Mouse (Mus musculus) ES-Bruce4 (cell line): ENCODE results near the gene Triobp. TPM values are rescaled to one million over a fixed set of nuclear protein-coding genes. Genes with fewer than 3 reads are reported as not detected.

Experiments
- H3K27ac ChIP-seq: 2 replicates; pipeline ENCODE4 v1.5.1; 2012; ENCODE audit warnings: low read length, inconsistent platforms; ENCODE audit not compliant: insufficient read depth
- H3K27me3 ChIP-seq: 2 replicates; pipeline ENCODE4 v1.6.1; 2012; ENCODE audit warnings: mild to moderate bottlenecking, low read length, inconsistent platforms; ENCODE audit not compliant: control insufficient read depth, poor library complexity, insufficient read depth, severe bottlenecking
- H3K36me3 ChIP-seq: 2 replicates; pipeline ENCODE4 v1.6.1; 2012; ENCODE audit warnings: inconsistent platforms, mild to moderate bottlenecking, low read length, moderate library complexity; ENCODE audit not compliant: control insufficient read depth, poor library complexity, insufficient read depth, severe bottlenecking
- H3K4me1 ChIP-seq: one replicate; pipeline ENCODE4 v1.8.1; 2011; ENCODE audit warnings: low read length; ENCODE audit not compliant: control insufficient read depth, insufficient read depth
- H3K4me3 ChIP-seq: 2 replicates; pipeline ENCODE4 v1.5.1; 2011; ENCODE audit warnings: low read depth, mild to moderate bottlenecking, low read length
- H3K9ac ChIP-seq: 2 replicates; pipeline ENCODE4 v1.6.1; 2012; ENCODE audit warnings: low read depth, mild to moderate bottlenecking, inconsistent platforms; ENCODE audit not compliant: poor library complexity, severe bottlenecking
- H3K9me3 ChIP-seq: replicated peaks from 2 replicates; pipeline ENCODE4 v1.6.1; 2012; ENCODE audit warnings: mild to moderate bottlenecking, low read length, inconsistent platforms; ENCODE audit not compliant: control insufficient read depth, poor library complexity, insufficient read depth, severe bottlenecking
- CTCF ChIP-seq: IDR thresholded peaks from one replicate; pipeline ENCODE4 v1.8.1; 2011; ENCODE audit warnings: low read depth, low read length
- EP300 ChIP-seq: IDR thresholded peaks from 2 replicates; pipeline ENCODE4 v1.6.1; 2011; ENCODE audit warnings: low read depth, low read length; ENCODE audit not compliant: insufficient read depth
- POLR2A ChIP-seq: IDR thresholded peaks from one replicate; pipeline ENCODE4 v1.8.1; 2011; ENCODE audit warnings: low read length; ENCODE audit not compliant: insufficient read depth
- polyA plus RNA-seq: library from polyadenylated mRNA; stranded (reverse); fragments of >200 nt; gene quantifications from 2 replicates; pipeline ENCODE4 v1.2.4, GENCODE M21; 2011; ENCODE audit warnings: low read depth; ENCODE audit not compliant: missing spikeins, insufficient read depth, insufficient read length

Gene Triobp
- polyA plus RNA-seq, 1 experiment, result 49.5 TPM

DNA sequence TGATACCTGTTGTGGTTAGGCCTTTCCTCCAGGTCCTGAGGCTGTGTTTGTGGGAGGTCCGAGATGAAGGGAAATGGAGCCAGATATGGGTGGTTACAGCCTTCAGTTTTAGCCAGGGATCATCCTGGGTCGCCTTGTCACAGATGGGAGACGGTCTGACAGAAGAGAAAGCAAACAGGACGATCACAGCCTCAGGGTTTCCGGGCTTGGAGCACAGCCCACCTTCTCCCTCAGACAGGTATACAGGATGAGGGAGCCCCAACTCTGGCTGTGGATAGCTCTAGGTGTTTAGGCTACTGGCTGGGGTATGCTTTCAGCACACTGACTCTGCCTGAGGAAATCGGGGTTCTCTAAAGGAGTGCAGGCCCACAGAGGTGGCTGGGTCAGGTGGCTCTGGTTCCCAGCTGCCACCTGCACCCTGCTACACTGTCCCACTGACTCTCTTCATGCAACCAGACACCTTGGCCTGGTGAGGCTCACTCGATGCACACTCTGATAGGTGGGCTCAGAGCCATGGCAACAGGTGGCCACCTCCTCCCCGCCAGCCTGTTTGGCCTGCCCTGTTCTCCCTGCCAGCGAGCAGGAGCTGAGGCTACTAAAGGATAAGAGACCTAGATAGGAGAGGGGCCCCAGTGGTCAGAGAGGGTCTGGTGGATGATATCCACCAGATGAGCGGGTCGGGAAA, 39.2 kb downstream of the Triobp start:
- Histone ChIP-seq H3K27me3 (no peaks in the 10 kb centered on the region), H3K27ac (no peak overlapping the region), H3K4me3 (no peak overlapping the region), H3K4me1 (peaks cover 2% of the 10 kb centered on the region), H3K9me3 (no peaks in the 10 kb centered on the region), H3K9ac (no peak overlapping the region), H3K36me3 (no peaks in the 10 kb centered on the region)
- TF ChIP-seq POLR2A (no peak), CTCF (no peak), EP300 (no peak)

DNA sequence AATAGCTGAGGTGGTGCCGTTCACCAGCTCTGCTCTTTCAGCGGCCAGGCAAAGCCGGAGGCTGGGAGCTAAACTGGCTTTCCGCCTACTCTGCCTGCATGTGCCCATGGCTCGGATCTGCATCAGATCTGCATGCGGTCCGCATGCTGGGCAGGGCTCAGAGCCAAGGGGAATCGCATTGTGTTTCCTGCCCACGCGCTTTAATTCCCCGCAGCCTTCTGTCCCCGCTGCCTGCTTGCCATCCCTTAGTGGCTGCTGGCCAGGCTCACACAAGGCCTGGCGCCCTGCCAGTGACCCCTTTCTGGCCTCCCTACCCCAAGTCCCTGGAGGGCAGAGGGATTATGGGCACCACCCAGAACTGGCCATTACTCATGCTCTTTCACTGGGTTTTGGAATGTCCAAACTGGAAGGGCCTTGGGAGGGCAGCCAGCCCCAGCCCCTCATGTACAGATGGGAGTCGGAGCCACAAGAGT, 41.0 kb downstream of the Triobp start:
- Histone ChIP-seq H3K9ac (no peak overlapping the region), H3K27me3 (no peaks in the 10 kb centered on the region), H3K36me3 (no peaks in the 10 kb centered on the region), H3K4me1 (peaks cover 2% of the 10 kb centered on the region), H3K9me3 (no peaks in the 10 kb centered on the region), H3K27ac (no peak overlapping the region), H3K4me3 (no peak overlapping the region)
- TF ChIP-seq POLR2A (no peak), CTCF (no peak), EP300 (no peak)

DNA sequence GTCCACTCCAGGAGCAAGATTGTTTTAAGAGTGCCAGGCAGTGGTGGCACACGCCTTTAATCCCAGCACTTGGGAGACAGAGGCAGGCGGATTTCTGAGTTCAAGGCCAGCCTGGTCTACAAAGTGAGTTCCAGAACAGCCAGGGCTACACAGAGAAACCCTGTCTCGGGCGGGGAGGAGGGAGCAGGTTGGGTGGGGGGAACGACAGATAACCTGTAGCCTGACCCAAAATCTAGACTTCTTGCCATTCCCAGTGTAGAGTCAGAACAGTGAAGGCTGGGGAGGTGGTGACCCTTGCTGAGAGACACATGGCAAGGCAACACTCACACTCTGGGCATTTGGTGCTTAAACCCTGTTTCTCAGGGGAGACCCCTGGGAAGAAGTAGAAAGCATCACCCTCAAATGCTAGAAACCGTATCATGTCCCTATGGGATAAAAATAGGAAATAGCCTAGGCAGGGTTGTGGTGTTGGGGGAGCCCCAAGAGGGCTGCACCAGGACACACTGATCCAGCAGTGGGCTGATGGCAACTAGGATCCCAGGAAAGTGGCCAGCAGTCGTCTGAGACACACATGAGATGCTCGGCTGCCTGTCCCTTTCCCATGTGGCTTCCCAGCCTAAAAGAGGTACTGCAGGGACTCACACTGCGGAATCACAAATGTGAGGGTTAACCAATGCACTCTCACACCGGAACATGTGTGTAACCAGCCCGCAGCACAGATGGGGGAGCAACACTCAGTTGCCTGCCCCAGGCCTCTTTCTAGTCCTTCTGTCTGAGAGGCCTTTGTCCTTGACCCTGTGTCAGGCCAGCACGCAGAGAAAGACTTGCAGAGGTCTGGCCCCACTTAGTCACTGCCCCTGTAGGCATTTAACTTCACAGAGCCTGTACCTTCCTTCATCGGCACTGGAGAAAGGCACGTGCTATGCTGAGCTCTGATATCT, 41.9 kb downstream of the Triobp start:
- Histone ChIP-seq H3K27ac (no peak overlapping the region), H3K4me3 (no peak overlapping the region), H3K27me3 (no peaks in the 10 kb centered on the region), H3K36me3 (peaks cover 6% of the 10 kb centered on the region; the same call in 1 of the 2 replicates), H3K9me3 (no peaks in the 10 kb centered on the region), H3K9ac (no peak overlapping the region), H3K4me1 (peaks cover under 1% of the 10 kb centered on the region)
- TF ChIP-seq EP300 (no peak), POLR2A (no peak), CTCF (no peak)

DNA sequence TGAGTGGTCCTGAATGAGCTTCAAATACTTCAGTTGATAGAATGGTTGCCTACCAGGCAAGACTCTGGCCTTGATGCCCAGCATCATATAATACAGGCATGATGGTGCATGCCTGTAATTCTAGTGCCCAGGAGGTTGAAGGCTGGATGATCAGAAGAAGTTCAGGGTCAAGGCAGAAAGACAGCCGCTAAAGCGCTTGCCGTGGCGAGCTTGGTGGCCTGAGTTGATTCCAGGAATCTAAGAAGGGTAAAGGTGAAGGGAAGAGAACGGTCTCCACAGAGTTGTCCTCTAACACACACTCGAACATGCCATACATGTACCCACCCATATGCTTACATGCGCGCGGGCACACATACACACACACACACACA, 42.6 kb downstream of the Triobp start:
- no peaks in the 10 kb centered on the region for H3K27me3 ChIP-seq
- H3K36me3 ChIP-seq, result peaks cover 6% of the 10 kb centered on the region; the same call in 1 of the 2 replicates
- no peaks in the 10 kb centered on the region for H3K9me3 ChIP-seq
- no peaks in the 10 kb centered on the region for H3K4me1 ChIP-seq
- TF ChIP-seq POLR2A, result no peak
- TF ChIP-seq CTCF, result no peak
- TF ChIP-seq EP300, result no peak
- no peak overlapping the region for H3K4me3 ChIP-seq
- H3K27ac ChIP-seq, result no peak overlapping the region
- no peak overlapping the region for H3K9ac ChIP-seq

DNA sequence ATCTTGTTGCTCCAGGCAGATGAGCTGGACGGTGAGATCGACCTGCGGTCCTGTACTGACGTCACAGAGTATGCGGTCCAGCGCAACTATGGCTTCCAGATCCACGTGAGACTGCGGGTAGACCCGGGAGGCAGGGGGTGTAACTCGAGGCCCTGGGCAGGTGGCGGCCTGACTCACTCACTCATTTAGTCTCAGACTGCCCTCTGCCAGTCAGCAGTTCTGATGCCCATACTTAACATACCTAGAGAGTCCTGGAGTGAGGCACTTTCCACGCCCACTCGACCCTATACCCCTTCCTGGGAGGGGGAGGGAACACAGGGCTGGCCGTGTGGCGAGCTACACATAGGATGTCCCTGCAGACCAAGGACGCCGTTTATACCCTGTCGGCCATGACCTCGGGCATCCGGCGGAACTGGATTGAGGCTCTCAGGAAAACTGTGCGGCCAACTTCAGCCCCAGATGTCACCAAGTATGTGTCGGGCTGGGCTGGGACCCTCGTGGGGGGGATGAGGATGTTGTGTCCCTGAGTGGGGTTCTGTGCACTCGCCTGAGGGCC, 43.5 kb downstream of the Triobp start:
- H3K27ac ChIP-seq, result no peak overlapping the region
- TF ChIP-seq EP300 (no peak), CTCF (no peak), POLR2A (no peak)
- no peaks in the 10 kb centered on the region for H3K9me3 ChIP-seq
- H3K36me3 ChIP-seq, result peaks cover 6% of the 10 kb centered on the region; the same call in 1 of the 2 replicates
- H3K9ac ChIP-seq, result no peak overlapping the region
- H3K27me3 ChIP-seq, result no peaks in the 10 kb centered on the region
- no peaks in the 10 kb centered on the region for H3K4me1 ChIP-seq
- H3K4me3 ChIP-seq, result no peak overlapping the region

DNA sequence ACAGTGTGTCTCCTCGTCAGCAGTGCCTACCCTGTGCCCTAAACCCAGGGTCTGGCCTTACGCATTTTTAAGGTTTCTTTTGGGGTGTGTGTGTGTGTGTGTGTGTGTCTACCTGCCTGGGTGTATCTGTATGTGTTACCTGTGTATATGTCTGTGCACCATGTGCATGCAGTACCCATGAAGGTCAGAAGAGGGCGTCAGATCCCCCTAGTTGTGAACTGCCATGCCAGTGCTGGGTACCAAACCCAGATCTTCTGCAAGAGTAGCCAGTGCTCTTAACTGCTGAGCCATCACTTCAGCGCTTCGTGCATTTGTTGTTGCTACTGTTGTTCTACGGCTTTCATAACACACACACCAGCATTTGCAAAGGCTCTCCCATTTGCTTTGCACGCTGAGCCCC, 44.7 kb downstream of the Triobp start:
- no peak overlapping the region for H3K9ac ChIP-seq
- no peaks in the 10 kb centered on the region for H3K9me3 ChIP-seq
- peaks cover 6% of the 10 kb centered on the region; the same call in 1 of the 2 replicates for H3K36me3 ChIP-seq
- H3K4me1 ChIP-seq, result no peaks in the 10 kb centered on the region
- H3K27me3 ChIP-seq, result no peaks in the 10 kb centered on the region
- peak; percentile 50 for TF ChIP-seq CTCF
- no peak for TF ChIP-seq EP300
- H3K27ac ChIP-seq, result no peak overlapping the region
- no peak overlapping the region for H3K4me3 ChIP-seq
